Mouse (Mus musculus) granulocyte monocyte progenitor cell, adult 5-6 weeks (primary cell): ENCODE measurements around the gene Irf2bp1. TPM values are rescaled to one million over a fixed set of nuclear protein-coding genes. Genes with fewer than 3 reads are reported as not detected.

Experiments
- ATAC-seq: replicated peaks from 2 replicates; pipeline ENCODE4 v1.8.0; 2016; ENCODE audit warnings: mild to moderate bottlenecking, moderate TSS enrichment, inconsistent platforms; ENCODE audit not compliant: poor library complexity, severe bottlenecking
- total RNA-seq, 2 experiments: library from RNA; stranded (forward) in 1 of 2; stranded (reverse) in 1 of 2; fragments of 200-712, 200-1000 nt in 1 of 2; fragments of >200 nt in 1 of 2; fragmentation: Nextera tagmentation in 1 of 2; gene quantifications; 2 replicates each; pipeline ENCODE4 v1.2.3; 2014 to 2017

Gene Irf2bp1
- total RNA-seq, 2 experiments from 2014 or later = 14.5 to 17.5 TPM

- peak; percentile 83 for ATAC-seq
Measured at GRCm38 (mm10) chr7:19024096-19024506, 20.3 kb downstream of the Irf2bp1 start, which contains the start of gene Sympk. Gene Sympk, plus strand, starts transcription at chr7:19024377.

GRCm38 (mm10) chr7:19024581-19025255 lies 20.9 kb downstream of the Irf2bp1 start:
- ATAC-seq = peak; percentile 17

- peak; percentile 20; the same call in 1 of the 2 replicates for ATAC-seq
Measured at GRCm38 (mm10) chr7:19028067-19028466, 24.2 kb downstream of the Irf2bp1 start.

GRCm38 (mm10) chr7:19029084-19029653 lies 25.3 kb downstream of the Irf2bp1 start:
- peak; percentile 72 for ATAC-seq

- ATAC-seq = no peak
Measured at GRCm38 (mm10) chr7:19031641-19032040, 27.8 kb downstream of the Irf2bp1 start.

- no peak for ATAC-seq
Measured at GRCm38 (mm10) chr7:19044616-19045015, 40.8 kb downstream of the Irf2bp1 start.

- no peak for ATAC-seq
Measured at GRCm38 (mm10) chr7:19046286-19047069, 42.6 kb downstream of the Irf2bp1 start.

- no peak for ATAC-seq
Measured at GRCm38 (mm10) chr7:19048006-19048527, 44.2 kb downstream of the Irf2bp1 start.

- no peak for ATAC-seq
Measured at GRCm38 (mm10) chr7:19049252-19049651, 45.4 kb downstream of the Irf2bp1 start.

GRCm38 (mm10) chr7:19050172-19050571 lies 46.3 kb downstream of the Irf2bp1 start:
- no peak for ATAC-seq

- ATAC-seq = no peak
Measured at GRCm38 (mm10) chr7:19051161-19051560, 47.3 kb downstream of the Irf2bp1 start.

GRCm38 (mm10) chr7:19052345-19053135 lies 48.7 kb downstream of the Irf2bp1 start:
- ATAC-seq = no peak

- no peak for ATAC-seq
Measured at GRCm38 (mm10) chr7:19053136-19053532, 49.3 kb downstream of the Irf2bp1 start.

GRCm38 (mm10) chr7:19054047-19054776 lies 50.4 kb downstream of the Irf2bp1 start, which contains the start of gene Rsph6a:
Gene Rsph6a, plus strand, starts transcription at chr7:19054690.
- peak; percentile 31; the same call in 1 of the 2 replicates for ATAC-seq

GRCm38 (mm10) chr7:19054777-19055076 lies 50.9 kb downstream of the Irf2bp1 start:
- no peak for ATAC-seq

- ATAC-seq = no peak
Measured at GRCm38 (mm10) chr7:19055108-19055507, 51.3 kb downstream of the Irf2bp1 start.
